Mouse (Mus musculus): Measurements from ENCODE around the gene Tacc2. TPM values are rescaled to one million over a fixed set of nuclear protein-coding genes. Genes with fewer than 3 reads are reported as not detected.

The Tacc2 gene
- polyA plus RNA-seq, 1 experiment from 2014 or later: 27.4 TPM

DNA sequence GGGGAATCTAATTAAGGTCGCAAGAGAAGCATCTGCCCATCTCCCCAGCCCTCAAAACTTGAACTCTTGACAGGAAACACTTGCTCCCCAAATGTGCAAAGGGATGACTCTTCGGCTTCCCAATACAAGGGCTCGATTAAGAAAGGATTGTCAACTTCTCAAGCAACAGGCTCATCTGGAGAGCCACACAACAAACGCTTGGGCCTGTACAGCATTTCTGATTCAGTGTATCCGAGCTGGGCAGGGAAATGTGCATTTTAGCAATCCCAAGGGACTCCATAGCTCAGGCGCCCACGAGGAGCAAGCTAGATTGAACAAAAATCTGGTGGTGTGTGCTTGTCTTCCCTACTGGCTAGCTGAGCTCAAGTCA is 30.8 kb upstream of the Tacc2 start:
- no peak; the same call in 1 of the 2 replicates for ATAC-seq
- Histone ChIP-seq H3K36me3 (ENCODE audit: control insufficient read depth, insufficient read depth, low read length) (peaks cover 10% of the 10 kb centered on the region), H3K4me2 (ENCODE audit: low read depth, low read length) (peak overlapping the region; percentile 79), H3K4me3 (ENCODE audit: low read length) (peak overlapping the region; percentile 89), H3K4me1 (ENCODE audit: control insufficient read depth, insufficient read depth, low read length) (peaks cover 8% of the 10 kb centered on the region), H3K9ac (ENCODE audit: low read depth, low read length) (peak overlapping the region; percentile 98), H3K9me3 (ENCODE audit: control insufficient read depth, low read length) (no peaks in the 10 kb centered on the region), H3K27me3 (replicated peaks; ENCODE audit: control insufficient read depth, insufficient read depth, low read length) (no peaks in the 10 kb centered on the region), H3K27ac (ENCODE audit: low read length) (peak overlapping the region; percentile 100)
- WGBS: 4% methylated on average over 7 of the region's 7 CpGs

DNA sequence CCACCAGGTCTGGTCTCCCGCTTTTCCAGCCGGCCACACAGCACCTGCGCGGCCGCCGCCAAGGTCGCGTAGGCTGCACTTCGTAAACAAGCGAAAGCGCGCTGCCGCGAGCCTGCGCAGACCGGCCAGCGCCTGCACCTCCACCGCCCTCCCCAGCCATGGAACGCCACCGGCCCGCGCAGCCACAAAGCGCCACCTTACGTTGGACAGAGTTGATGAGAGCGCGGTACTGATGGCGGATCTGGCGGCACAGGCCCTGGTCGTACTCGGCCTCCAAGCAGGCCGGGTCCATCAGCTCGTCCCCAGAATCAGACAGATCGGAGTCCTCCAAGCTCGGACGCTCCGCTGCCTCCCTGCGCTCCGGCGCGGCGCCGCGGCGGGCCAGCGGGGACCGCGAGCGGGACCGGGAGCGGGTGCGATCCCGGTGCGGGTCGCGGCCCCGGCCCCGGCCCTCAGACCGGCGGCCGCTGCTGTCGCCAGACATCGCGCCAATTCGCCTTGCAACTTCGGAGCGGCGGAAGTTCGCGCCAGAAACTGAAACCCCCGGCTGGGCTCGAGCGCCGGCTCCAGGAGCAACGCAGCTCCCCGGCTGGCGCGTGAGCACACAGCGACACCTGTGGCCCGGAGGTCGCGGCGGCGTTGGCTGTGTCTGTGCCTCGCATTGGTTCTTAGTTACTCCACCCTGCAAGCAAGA is 30.3 kb upstream of the Tacc2 start:
- Histone ChIP-seq H3K4me1 (ENCODE audit: control insufficient read depth, insufficient read depth, low read length) (peaks cover 8% of the 10 kb centered on the region), H3K27me3 (replicated peaks; ENCODE audit: control insufficient read depth, insufficient read depth, low read length) (no peaks in the 10 kb centered on the region), H3K4me3 (ENCODE audit: low read length) (peak overlapping the region; percentile 89), H3K9me3 (ENCODE audit: control insufficient read depth, low read length) (no peaks in the 10 kb centered on the region), H3K4me2 (ENCODE audit: low read depth, low read length) (peak overlapping the region; percentile 79), H3K36me3 (ENCODE audit: control insufficient read depth, insufficient read depth, low read length) (peaks cover 7% of the 10 kb centered on the region; the same call in 1 of the 2 replicates), H3K27ac (ENCODE audit: low read length) (peak overlapping the region; percentile 100), H3K9ac (ENCODE audit: low read depth, low read length) (peak overlapping the region; percentile 98)
- ATAC-seq: peak; percentile 96
- WGBS: under 1% methylated on average over 83 of the region's 84 CpGs

DNA sequence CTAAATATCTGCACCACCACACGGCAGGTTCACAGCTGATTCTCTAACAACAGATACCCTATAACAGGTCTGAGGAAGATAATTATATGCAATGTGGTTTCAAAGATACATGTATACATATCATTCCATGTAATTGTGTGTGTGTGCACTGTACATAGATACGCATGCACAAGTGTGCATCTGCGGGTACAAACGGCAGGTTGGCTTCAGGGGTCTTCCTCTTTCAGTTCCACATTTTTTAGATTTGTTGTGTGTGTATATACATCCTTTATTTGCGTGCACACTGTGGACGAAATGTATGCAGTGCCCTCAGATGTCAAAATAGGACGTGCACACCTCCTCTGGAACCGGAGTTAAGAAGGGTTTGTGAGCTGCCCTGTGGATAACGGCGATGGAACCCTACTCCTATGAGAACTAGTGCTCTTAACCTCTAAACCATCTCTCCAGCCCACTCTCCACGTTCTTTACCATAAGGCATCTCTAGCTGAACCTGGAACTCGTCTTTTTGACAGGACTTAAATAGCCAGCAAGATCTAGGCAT is 29.5 kb upstream of the Tacc2 start:
- ATAC-seq: no peak; the same call in 1 of the 2 replicates
- H3K27ac ChIP-seq (ENCODE audit: low read length): no peak overlapping the region
- no peaks in the 10 kb centered on the region for H3K9me3 ChIP-seq (ENCODE audit: control insufficient read depth, low read length)
- H3K4me3 ChIP-seq (ENCODE audit: low read length): peak overlapping the region; percentile 89
- no peak overlapping the region for H3K4me2 ChIP-seq (ENCODE audit: low read depth, low read length)
- no peaks in the 10 kb centered on the region for H3K27me3 ChIP-seq (replicated peaks; ENCODE audit: control insufficient read depth, insufficient read depth, low read length)
- H3K36me3 ChIP-seq (ENCODE audit: control insufficient read depth, insufficient read depth, low read length): peaks cover 7% of the 10 kb centered on the region; the same call in 1 of the 2 replicates
- H3K9ac ChIP-seq (ENCODE audit: low read depth, low read length): no peak overlapping the region
- 78% methylated on average over 12 of the region's 12 CpGs for WGBS
- H3K4me1 ChIP-seq (ENCODE audit: control insufficient read depth, insufficient read depth, low read length): peaks cover 8% of the 10 kb centered on the region

DNA sequence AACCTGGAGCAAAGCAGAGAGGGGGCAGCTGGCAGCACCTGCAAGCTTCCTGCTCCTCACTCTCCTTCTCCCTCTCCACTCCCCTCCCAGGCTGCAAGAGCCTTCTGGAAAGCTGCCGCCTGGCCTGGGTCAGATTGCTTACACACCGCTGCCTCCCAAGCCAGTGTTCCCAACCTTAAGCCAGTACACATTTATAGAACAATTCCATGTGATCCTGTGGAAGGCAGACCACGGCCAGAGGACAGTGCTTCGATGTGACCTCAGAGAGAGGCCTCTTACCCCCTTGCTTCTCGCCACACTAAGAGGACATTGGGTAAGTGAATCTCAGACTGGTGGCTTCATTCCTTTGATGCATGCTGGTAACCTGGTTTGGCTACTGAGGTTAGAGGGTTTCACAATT is 24.5 kb upstream of the Tacc2 start:
- no peak for ATAC-seq
- no peaks in the 10 kb centered on the region for H3K36me3 ChIP-seq (ENCODE audit: control insufficient read depth, insufficient read depth, low read length)

DNA sequence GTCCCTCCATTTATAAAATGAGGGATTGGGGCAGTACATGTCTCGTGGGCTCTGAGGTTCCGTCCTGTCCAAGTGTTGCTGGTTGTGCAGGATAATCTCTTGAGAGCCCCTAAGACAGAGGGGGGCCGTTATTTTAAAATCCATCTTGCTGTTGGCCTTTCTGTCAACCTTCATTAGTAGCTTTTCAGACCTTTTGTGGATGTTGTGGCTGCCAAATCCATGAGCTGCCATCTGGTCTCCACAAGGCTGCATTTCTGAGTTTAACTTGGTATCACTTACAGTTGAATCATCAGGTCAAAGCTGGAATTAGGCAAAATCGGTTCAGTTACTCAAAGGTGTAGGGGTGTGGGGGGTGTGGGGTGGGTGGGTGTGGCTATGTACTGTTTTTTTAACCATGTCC is 23.9 kb upstream of the Tacc2 start:
- Histone ChIP-seq H3K9me3 (ENCODE audit: control insufficient read depth, low read length) (no peaks in the 10 kb centered on the region), H3K9ac (ENCODE audit: low read depth, low read length) (no peak overlapping the region), H3K4me1 (ENCODE audit: control insufficient read depth, insufficient read depth, low read length) (no peaks in the 10 kb centered on the region), H3K27me3 (replicated peaks; ENCODE audit: control insufficient read depth, insufficient read depth, low read length) (no peaks in the 10 kb centered on the region), H3K4me3 (ENCODE audit: low read length) (no peak overlapping the region), H3K4me2 (ENCODE audit: low read depth, low read length) (no peak overlapping the region), H3K36me3 (ENCODE audit: control insufficient read depth, insufficient read depth, low read length) (no peaks in the 10 kb centered on the region), H3K27ac (ENCODE audit: low read length) (no peak overlapping the region)
- 80% methylated on average over 4 of the region's 4 CpGs for WGBS
- ATAC-seq: no peak

More for the DNA sequence above, 24.5 kb upstream of the Tacc2 start:
- Histone ChIP-seq H3K4me3 (ENCODE audit: low read length) (no peak overlapping the region), H3K4me1 (ENCODE audit: control insufficient read depth, insufficient read depth, low read length) (no peaks in the 10 kb centered on the region), H3K27ac (ENCODE audit: low read length) (no peak overlapping the region), H3K27me3 (replicated peaks; ENCODE audit: control insufficient read depth, insufficient read depth, low read length) (no peaks in the 10 kb centered on the region), H3K9ac (ENCODE audit: low read depth, low read length) (peak overlapping the region; percentile 10; the same call in 1 of the 2 replicates), H3K9me3 (ENCODE audit: control insufficient read depth, low read length) (no peaks in the 10 kb centered on the region), H3K4me2 (ENCODE audit: low read depth, low read length) (no peak overlapping the region)
- 57% methylated on average over 5 of the region's 5 CpGs for WGBS

DNA sequence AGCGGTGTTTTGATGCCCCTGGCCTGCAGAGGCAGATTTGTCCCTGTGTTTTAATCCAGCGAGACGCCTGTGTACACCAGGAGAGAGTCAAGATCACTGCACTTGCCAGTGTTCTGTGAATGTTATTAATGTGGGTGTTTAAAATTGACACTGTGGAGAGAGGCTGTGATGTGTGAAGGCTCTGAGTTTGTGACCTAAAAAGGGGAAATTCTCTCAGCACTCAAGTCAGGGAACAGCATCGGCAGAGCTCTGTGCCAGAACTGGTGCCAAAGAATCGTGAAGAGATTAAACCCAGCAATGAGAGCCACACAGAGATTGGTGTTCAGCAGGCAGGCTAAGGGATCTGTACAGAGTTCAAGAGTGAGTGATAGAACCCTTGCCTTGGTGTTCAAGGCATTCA is 21.6 kb upstream of the Tacc2 start:
- Histone ChIP-seq H3K9ac (ENCODE audit: low read depth, low read length) (no peak overlapping the region), H3K9me3 (ENCODE audit: control insufficient read depth, low read length) (no peaks in the 10 kb centered on the region), H3K36me3 (ENCODE audit: control insufficient read depth, insufficient read depth, low read length) (no peaks in the 10 kb centered on the region), H3K4me3 (ENCODE audit: low read length) (no peak overlapping the region), H3K27ac (ENCODE audit: low read length) (no peak overlapping the region), H3K4me2 (ENCODE audit: low read depth, low read length) (no peak overlapping the region), H3K4me1 (ENCODE audit: control insufficient read depth, insufficient read depth, low read length) (no peaks in the 10 kb centered on the region), H3K27me3 (replicated peaks; ENCODE audit: control insufficient read depth, insufficient read depth, low read length) (no peaks in the 10 kb centered on the region)
- ATAC-seq: no peak
- 69% methylated on average over 5 of the region's 5 CpGs for WGBS

DNA sequence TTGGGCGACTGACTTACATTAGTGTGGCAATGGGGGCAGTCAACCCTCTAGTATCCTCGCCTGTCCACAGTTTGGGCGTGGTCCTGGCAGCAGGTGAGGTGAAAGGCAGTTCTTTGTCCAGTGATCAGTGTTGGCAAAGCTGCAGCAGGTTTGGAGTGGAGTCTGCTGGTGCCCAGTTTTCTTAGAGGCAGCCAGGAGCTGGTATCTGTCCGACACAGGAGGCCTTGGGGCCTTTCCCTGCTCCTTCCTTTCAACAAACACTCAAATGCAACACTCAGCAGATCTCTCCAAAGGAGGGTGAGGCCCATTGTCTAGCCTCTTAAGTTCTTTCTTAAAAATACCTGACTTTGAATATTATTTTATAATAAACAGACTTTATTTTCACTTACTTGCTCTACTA is 18.6 kb upstream of the Tacc2 start:
- H3K4me3 ChIP-seq (ENCODE audit: low read length): no peak overlapping the region
- no peak overlapping the region for H3K27ac ChIP-seq (ENCODE audit: low read length)
- H3K36me3 ChIP-seq (ENCODE audit: control insufficient read depth, insufficient read depth, low read length): no peaks in the 10 kb centered on the region
- no peaks in the 10 kb centered on the region for H3K27me3 ChIP-seq (replicated peaks; ENCODE audit: control insufficient read depth, insufficient read depth, low read length)
- H3K4me2 ChIP-seq (ENCODE audit: low read depth, low read length): no peak overlapping the region
- no peaks in the 10 kb centered on the region for H3K9me3 ChIP-seq (ENCODE audit: control insufficient read depth, low read length)
- WGBS: 71% methylated on average over 4 of the region's 4 CpGs
- no peak overlapping the region for H3K9ac ChIP-seq (ENCODE audit: low read depth, low read length)
- ATAC-seq: no peak
- H3K4me1 ChIP-seq (ENCODE audit: control insufficient read depth, insufficient read depth, low read length): no peaks in the 10 kb centered on the region

DNA sequence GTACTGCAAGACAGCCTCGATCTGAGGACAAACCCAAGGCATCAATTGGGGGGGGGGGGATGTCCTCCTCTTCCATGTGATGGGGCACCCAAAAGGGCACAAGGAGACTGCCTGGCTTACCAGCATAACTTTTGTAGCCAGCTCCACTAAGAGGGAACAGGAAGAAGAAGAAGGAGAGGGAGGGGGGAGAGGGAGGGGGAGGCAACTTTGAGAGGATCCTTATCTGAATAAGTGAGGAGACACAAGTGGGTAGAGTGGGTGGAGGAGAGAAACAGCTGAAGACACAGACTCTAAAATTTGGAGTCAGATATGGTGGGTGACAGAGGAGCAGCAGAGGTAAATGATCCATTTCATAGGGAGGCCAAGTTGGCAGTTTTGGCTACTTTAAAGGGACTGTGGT is 16.3 kb upstream of the Tacc2 start:
- 59% methylated on average over 1 of the region's 1 CpGs for WGBS
- Histone ChIP-seq H3K36me3 (ENCODE audit: control insufficient read depth, insufficient read depth, low read length) (no peaks in the 10 kb centered on the region), H3K4me3 (ENCODE audit: low read length) (no peak overlapping the region), H3K4me2 (ENCODE audit: low read depth, low read length) (no peak overlapping the region), H3K27me3 (replicated peaks; ENCODE audit: control insufficient read depth, insufficient read depth, low read length) (no peaks in the 10 kb centered on the region), H3K9ac (ENCODE audit: low read depth, low read length) (no peak overlapping the region), H3K4me1 (ENCODE audit: control insufficient read depth, insufficient read depth, low read length) (no peaks in the 10 kb centered on the region), H3K9me3 (ENCODE audit: control insufficient read depth, low read length) (no peaks in the 10 kb centered on the region), H3K27ac (ENCODE audit: low read length) (no peak overlapping the region)
- no peak for ATAC-seq

DNA sequence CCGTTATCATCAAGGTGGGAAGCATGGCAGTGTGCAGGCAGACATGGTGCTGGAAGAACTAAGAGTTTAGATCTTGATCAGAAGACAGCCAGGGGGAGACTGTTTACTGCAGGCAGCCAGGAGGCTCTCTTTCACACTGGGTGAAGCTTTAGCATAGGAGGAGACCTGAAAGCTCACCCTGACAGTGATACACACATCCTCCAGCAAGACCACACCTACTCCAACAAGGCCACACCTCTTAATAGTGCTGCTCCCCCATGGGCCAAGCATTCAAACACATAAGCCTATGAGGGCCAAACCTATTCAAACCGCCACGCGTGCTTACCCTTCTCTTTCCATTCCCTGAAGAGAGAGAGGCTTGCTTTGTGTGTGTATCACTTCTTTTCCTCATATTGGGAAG is 14.0 kb upstream of the Tacc2 start:
- Histone ChIP-seq H3K9me3 (ENCODE audit: control insufficient read depth, low read length) (no peaks in the 10 kb centered on the region), H3K27ac (ENCODE audit: low read length) (no peak overlapping the region), H3K9ac (ENCODE audit: low read depth, low read length) (no peak overlapping the region), H3K36me3 (ENCODE audit: control insufficient read depth, insufficient read depth, low read length) (no peaks in the 10 kb centered on the region), H3K4me1 (ENCODE audit: control insufficient read depth, insufficient read depth, low read length) (no peaks in the 10 kb centered on the region), H3K4me2 (ENCODE audit: low read depth, low read length) (no peak overlapping the region), H3K27me3 (replicated peaks; ENCODE audit: control insufficient read depth, insufficient read depth, low read length) (no peaks in the 10 kb centered on the region), H3K4me3 (ENCODE audit: low read length) (no peak overlapping the region)
- ATAC-seq: no peak
- WGBS: 85% methylated on average over 4 of the region's 4 CpGs

DNA sequence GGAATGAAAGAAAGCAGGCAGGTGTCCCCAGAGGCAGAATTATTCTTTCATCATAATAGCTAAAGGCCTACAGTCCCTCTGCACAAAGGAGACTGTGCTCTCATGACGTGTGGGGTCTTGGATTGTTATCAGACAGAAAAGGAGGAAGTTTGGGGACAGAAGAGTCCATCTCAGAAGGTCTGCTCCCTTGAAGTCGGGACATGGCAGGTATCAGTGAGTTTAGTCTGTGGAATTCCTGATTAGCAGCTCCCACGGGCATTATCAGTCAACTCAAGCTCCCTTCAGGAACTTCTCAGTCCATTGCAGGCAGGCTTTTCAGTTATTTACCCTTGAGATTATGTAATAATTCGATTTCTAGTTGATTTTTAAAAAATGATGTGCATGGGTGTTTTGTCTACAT is 13.4 kb upstream of the Tacc2 start:
- Histone ChIP-seq H3K36me3 (ENCODE audit: control insufficient read depth, insufficient read depth, low read length) (no peaks in the 10 kb centered on the region), H3K9me3 (ENCODE audit: control insufficient read depth, low read length) (no peaks in the 10 kb centered on the region), H3K9ac (ENCODE audit: low read depth, low read length) (no peak overlapping the region), H3K27me3 (replicated peaks; ENCODE audit: control insufficient read depth, insufficient read depth, low read length) (no peaks in the 10 kb centered on the region), H3K4me3 (ENCODE audit: low read length) (no peak overlapping the region), H3K4me1 (ENCODE audit: control insufficient read depth, insufficient read depth, low read length) (peaks cover 2% of the 10 kb centered on the region), H3K4me2 (ENCODE audit: low read depth, low read length) (no peak overlapping the region), H3K27ac (ENCODE audit: low read length) (no peak overlapping the region)
- WGBS: 61% methylated on average over 4 of the region's 4 CpGs
- ATAC-seq: no peak

Data from intestine, embryonic 16.5 days (tissue).